Mouse (Mus musculus) heart, embryonic 14.5 days (tissue): ENCODE data around the gene Farsb. TPM values are rescaled to one million over a fixed set of nuclear protein-coding genes. Genes with fewer than 3 reads are reported as not detected.

Experiments
- ATAC-seq: fragments of 200-750 bp; cut with Nextera tagmentation; 2 replicates; pipeline ENCODE4 v1.8.0; 2017; ENCODE audit warnings: low read depth, moderate TSS enrichment; ENCODE audit not compliant: insufficient number of reproducible peaks, insufficient read depth, low FRiP score
- H3K27ac ChIP-seq, 2 experiments: fragments of 200-500 bp in 1 of 2; fragments of 300-500 bp in 1 of 2; sonication (generic) in 1 of 2; replicated peaks in 1 of 2; 2 replicates each; pipeline ENCODE4 v1.5.1; 2012 to 2014; ENCODE audit warnings: low read depth in 2 of 2, low read length in 2 of 2, control low read depth in 1 of 2, mild to moderate bottlenecking in 1 of 2, mixed read lengths in 1 of 2; ENCODE audit not compliant: control insufficient read depth in 1 of 2, insufficient read depth in 1 of 2
- H3K27me3 ChIP-seq: fragments of 300-500 bp; sonication (generic); 2 replicates; pipeline ENCODE4 v1.6.1; 2014; ENCODE audit warnings: mild to moderate bottlenecking, low read length, control low read depth; ENCODE audit not compliant: control insufficient read depth, insufficient read depth
- H3K36me3 ChIP-seq: fragments of 300-500 bp; sonication (generic); 2 replicates; pipeline ENCODE4 v1.6.1; 2014; ENCODE audit warnings: mild to moderate bottlenecking, control low read depth, low read length, mixed read lengths; ENCODE audit not compliant: control insufficient read depth, insufficient read depth
- H3K4me1 ChIP-seq, 2 experiments: fragments of 200-500 bp in 1 of 2; fragments of 300-500 bp in 1 of 2; sonication (generic) in 1 of 2; 2 replicates each; pipeline ENCODE4 v1.6.1; 2012 to 2014; ENCODE audit warnings: low read length in 2 of 2, control low read depth in 1 of 2, mixed read lengths in 1 of 2; ENCODE audit not compliant: control insufficient read depth in 2 of 2, insufficient read depth in 2 of 2
- H3K4me2 ChIP-seq: fragments of 300-500 bp; sonication (generic); 2 replicates; pipeline ENCODE4 v1.6.1; 2014; ENCODE audit warnings: mild to moderate bottlenecking, low read length
- H3K4me3 ChIP-seq, 2 experiments: fragments of 200-500 bp in 1 of 2; fragments of 300-500 bp in 1 of 2; sonication (generic) in 1 of 2; 2 replicates each; pipeline ENCODE4 v1.5.1; 2012 to 2014; ENCODE audit warnings: low read length in 2 of 2, mild to moderate bottlenecking in 2 of 2, control low read depth in 1 of 2, low read depth in 1 of 2, moderate library complexity in 1 of 2; ENCODE audit not compliant: control insufficient read depth in 1 of 2, insufficient read depth in 1 of 2
- H3K9ac ChIP-seq: fragments of 300-500 bp; sonication (generic); 2 replicates; pipeline ENCODE4 v1.6.1; 2014; ENCODE audit warnings: mild to moderate bottlenecking, low read length
- H3K9me3 ChIP-seq: fragments of 300-500 bp; sonication (generic); 2 replicates; pipeline ENCODE4 v1.6.1; 2016; ENCODE audit warnings: low read length, control low read depth; ENCODE audit not compliant: control insufficient read depth
- WGBS: fragments of 180-500 bp; shearing (Covaris S2); extraction: QIAGEN DNeasy Blood & Tissue Kit; methylation state at CpG from one replicate; pipeline ENCODE4 v1.1.7; 2014; 5-methylcytosine and 5-hydroxymethylcytosine counted together
- polyA plus RNA-seq: library from polyadenylated mRNA; unstranded; fragments of >200 nt; fragmentation: Nextera tagmentation; extraction: Ambion mirVana; gene quantifications from 2 replicates; pipeline ENCODE4 v1.2.1, GENCODE M21; 2014

Gene Farsb
- polyA plus RNA-seq, 1 experiment from 2014 or later, result 98.3 TPM

DNA sequence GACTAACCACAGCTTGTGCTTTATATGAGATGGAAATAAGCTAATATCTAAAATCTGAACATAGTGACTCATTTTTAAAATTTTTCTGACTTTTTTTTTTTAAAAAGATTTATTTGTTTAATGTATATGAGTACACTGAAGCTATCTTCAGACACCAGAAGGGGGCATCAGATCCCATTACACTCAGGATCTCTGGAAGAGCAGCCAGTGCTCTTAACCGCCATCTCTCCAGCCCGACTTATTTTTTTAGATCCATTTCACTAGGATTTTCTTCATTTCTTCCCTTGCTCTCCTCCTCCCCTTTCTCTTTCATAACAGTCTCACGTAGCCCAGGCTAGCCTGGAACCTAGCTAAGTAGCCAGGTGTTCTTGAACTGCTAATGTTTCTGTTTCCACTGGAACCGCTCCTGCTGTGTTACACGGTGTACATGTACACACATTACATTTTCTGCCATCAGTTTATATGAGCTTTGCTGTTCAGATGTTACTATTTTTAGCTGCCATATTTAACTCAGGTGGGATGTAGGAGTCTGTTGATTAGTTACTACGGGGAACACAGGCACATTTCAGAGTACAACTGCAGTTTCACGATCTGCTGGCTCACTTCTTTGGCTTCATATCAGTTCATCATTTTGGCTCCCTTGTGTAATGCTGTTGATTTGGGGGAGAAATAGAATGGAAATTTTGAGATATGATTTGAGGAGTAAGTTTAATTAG is 42.0 kb upstream of the Farsb start:
- Histone ChIP-seq H3K9ac (no peak overlapping the region), H3K9me3 (no peaks in the 10 kb centered on the region), H3K27ac (no peak overlapping the region), H3K4me3 (no peak overlapping the region), H3K4me2 (no peak overlapping the region), H3K4me1 (no peaks in the 10 kb centered on the region; a peak in 1 of 4 replicates), H3K27me3 (no peaks in the 10 kb centered on the region), H3K36me3 (no peaks in the 10 kb centered on the region)
- no peak for ATAC-seq
- WGBS, result 59% methylated on average over 7 of the region's 7 CpGs

DNA sequence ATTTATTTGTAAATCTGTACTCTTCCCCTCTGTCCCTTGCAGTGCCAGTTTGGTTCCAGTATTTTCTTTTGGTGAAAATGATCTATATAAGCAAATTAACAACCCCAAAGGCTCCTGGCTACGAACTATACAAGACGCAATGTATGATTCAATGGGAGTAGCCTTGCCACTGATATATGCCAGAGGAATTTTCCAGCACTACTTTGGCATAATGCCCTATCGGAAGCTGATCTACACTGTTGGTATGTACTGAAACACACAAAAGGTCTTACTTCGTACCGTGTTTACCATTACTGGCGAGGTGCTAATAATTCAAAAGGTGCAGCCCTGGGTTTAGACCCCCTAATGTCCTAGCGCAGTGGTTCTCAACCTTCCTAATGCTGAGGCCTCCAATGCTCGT is 40.3 kb upstream of the Farsb start:
- Histone ChIP-seq H3K9me3 (no peaks in the 10 kb centered on the region), H3K4me2 (no peak overlapping the region), H3K4me1 (no peaks in the 10 kb centered on the region; a peak in 1 of 4 replicates), H3K4me3 (no peak overlapping the region), H3K27ac (no peak overlapping the region), H3K9ac (no peak overlapping the region), H3K27me3 (no peaks in the 10 kb centered on the region), H3K36me3 (no peaks in the 10 kb centered on the region)
- no peak for ATAC-seq
- 80% methylated on average over 8 of the region's 8 CpGs for WGBS

DNA sequence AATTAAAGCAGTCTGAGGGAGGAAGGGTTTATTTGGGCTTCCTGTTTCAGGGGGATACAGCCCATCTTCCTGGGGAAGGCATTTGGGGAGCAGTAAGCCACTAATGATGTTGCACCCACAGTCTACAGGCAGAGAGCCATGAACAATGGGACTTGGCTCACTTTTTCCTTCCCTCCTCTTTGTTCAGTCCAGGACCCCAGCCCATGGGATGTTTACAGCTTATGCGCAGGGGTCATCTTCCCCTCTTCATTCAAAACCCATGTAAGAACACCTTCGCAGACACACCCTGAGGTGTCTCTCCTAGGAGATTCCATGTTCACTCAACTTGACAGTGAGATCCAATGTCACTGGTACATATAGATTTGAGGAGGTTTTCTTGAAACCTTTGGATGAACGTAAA is 39.7 kb upstream of the Farsb start:
- H3K27me3 ChIP-seq, result no peaks in the 10 kb centered on the region
- H3K36me3 ChIP-seq, result no peaks in the 10 kb centered on the region
- no peak overlapping the region for H3K27ac ChIP-seq
- no peak overlapping the region for H3K9ac ChIP-seq
- H3K9me3 ChIP-seq, result no peaks in the 10 kb centered on the region
- H3K4me1 ChIP-seq, result no peaks in the 10 kb centered on the region; a peak in 1 of 4 replicates
- 90% methylated on average over 3 of the region's 3 CpGs for WGBS
- no peak overlapping the region for H3K4me3 ChIP-seq
- ATAC-seq, result no peak
- H3K4me2 ChIP-seq, result no peak overlapping the region

DNA sequence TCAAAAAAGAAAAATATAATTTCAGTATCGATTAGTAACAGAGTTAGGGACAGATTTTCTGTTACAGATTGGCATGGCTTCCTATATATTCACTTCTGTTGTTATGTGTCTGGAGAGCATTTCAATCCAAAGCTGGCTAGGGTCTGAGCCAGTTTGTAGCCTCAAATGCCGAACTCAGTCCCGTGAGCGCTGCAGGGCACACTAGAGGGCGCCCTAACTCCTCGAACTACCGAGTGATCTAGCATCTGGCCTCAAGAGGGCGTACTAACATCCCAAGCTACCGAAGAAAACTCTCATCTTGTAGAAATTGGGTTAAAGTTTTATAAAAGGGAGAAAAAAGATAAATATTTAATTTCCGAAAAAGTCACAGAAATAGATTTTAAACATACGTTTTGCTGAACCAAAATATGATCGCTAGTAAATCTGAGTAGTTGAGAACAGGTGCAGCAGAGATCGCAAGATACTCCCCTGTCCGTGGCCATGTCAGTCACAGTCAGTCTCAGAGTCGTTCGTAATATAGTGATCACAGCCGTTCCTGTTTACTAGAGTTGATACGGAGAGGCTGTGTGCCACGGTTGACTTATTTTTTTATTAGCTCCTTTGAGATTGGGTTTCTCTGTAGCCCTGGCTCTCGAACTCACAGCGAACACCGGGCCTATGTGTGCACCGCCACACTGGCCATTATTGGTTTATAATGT is 36.6 kb upstream of the Farsb start:
- no peaks in the 10 kb centered on the region for H3K4me1 ChIP-seq
- 50% methylated on average over 23 of the region's 23 CpGs for WGBS
- H3K4me2 ChIP-seq, result no peak overlapping the region
- no peak overlapping the region for H3K27ac ChIP-seq
- H3K27me3 ChIP-seq, result no peaks in the 10 kb centered on the region
- ATAC-seq, result no peak
- H3K4me3 ChIP-seq, result no peak overlapping the region
- no peak overlapping the region for H3K9ac ChIP-seq
- no peaks in the 10 kb centered on the region for H3K9me3 ChIP-seq
- no peaks in the 10 kb centered on the region for H3K36me3 ChIP-seq

DNA sequence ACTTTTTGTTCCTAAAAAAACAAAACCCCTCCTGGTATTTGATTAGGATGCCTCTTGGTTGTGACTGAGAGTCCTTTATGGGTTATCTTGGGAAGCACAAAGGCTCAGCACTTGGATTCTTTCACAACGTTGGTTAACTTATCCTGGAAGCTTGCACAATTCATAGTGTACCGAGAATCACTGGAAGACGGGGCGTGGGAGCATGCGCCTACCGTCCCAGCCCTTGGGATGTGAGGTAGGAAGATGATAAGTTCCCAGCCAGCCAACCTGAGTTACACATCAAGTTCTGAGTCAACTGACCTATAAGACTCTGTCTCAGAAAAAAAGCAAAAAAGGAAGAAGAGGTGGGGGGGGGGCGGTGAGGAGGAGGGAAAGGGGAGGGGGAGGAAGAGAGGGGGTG is 30.2 kb upstream of the Farsb start:
- Histone ChIP-seq H3K9ac (no peak overlapping the region), H3K4me2 (no peak overlapping the region), H3K27me3 (no peaks in the 10 kb centered on the region), H3K9me3 (no peaks in the 10 kb centered on the region), H3K27ac (no peak overlapping the region), H3K4me1 (no peaks in the 10 kb centered on the region), H3K4me3 (no peak overlapping the region), H3K36me3 (no peaks in the 10 kb centered on the region)
- no peak for ATAC-seq
- WGBS, result 81% methylated on average over 7 of the region's 7 CpGs

DNA sequence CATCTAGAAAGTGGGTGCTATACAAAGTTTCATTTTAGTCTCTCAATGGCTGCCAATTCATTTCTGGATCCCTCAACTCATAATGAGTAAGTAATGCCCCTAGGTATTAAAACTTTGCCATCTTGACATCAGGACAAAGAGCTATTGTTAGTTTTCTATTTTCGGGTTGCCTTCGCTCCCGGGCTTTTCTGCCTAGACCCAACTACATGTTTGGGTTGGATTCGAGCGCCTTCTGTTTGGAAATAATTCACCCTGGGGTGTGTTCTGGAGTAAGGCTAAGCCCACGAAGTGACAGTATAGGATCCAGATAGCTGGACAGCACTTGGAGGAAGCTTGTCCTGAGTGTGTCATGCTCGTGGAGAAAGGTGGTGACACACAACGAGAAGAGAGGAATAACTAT is 24.1 kb upstream of the Farsb start:
- Histone ChIP-seq H3K4me2 (no peak overlapping the region), H3K36me3 (no peaks in the 10 kb centered on the region), H3K9me3 (no peaks in the 10 kb centered on the region), H3K4me3 (no peak overlapping the region), H3K27me3 (peaks cover 12% of the 10 kb centered on the region), H3K27ac (no peak overlapping the region), H3K4me1 (0 out of 4 replicates have a peak, but pooled peaks cover 0 to 2% of the 10 kb centered on the region in 2 experiments), H3K9ac (no peak overlapping the region)
- no peak for ATAC-seq
- WGBS, result 66% methylated on average over 8 of the region's 8 CpGs

DNA sequence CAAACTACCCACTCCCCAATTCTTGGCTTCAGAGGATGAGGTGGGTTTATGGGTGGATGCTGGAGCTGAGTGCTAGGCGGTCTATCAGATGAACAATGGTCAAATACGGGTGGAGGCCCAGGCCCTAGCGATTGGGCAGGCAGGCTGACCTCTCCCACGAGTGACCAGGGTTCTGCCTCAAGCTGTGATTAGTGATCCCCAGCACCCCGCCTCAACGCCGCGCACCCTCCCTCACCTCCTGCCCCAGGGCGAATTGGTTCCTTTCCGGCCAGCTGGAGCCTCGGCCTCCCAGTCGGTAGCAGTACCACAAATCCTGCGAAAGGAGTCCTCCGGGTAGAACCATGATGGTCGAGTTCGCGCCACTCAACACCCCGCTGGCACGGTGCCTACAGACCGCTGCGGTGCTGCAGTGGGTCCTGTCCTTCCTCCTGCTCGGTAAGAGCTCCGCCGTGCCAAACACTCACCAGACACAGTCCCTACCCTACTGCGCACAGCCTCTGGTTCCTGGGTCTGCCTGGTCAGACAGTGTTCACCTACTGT is 23.0 kb upstream of the Farsb start, which contains the start of gene BC035947:
BC035947 (minus strand) TSS at position 538 of the 540 bp plus-strand sequence.
- 2% methylated on average over 25 of the region's 25 CpGs for WGBS
- Histone ChIP-seq H3K4me1 (0 out of 4 replicates have a peak, but pooled peaks cover 0 to 2% of the 10 kb centered on the region in 2 experiments), H3K27ac (no peak within 1 kb of the TSS), H3K27me3 (peaks cover 12% of the 10 kb centered on the region), H3K4me3 (peak within 1 kb of the TSS; percentile 27 to 38), H3K9me3 (no peaks in the 10 kb centered on the region), H3K9ac (0 out of 2 replicates have a peak within 1 kb of the TSS, but pooled peaks have one; percentile 28), H3K4me2 (peak within 1 kb of the TSS; percentile 65), H3K36me3 (no peaks in the 10 kb centered on the region)
- peak; percentile 61 for ATAC-seq
